Mouse (Mus musculus): ENCODE measurements around the gene Robo4.

DNA sequence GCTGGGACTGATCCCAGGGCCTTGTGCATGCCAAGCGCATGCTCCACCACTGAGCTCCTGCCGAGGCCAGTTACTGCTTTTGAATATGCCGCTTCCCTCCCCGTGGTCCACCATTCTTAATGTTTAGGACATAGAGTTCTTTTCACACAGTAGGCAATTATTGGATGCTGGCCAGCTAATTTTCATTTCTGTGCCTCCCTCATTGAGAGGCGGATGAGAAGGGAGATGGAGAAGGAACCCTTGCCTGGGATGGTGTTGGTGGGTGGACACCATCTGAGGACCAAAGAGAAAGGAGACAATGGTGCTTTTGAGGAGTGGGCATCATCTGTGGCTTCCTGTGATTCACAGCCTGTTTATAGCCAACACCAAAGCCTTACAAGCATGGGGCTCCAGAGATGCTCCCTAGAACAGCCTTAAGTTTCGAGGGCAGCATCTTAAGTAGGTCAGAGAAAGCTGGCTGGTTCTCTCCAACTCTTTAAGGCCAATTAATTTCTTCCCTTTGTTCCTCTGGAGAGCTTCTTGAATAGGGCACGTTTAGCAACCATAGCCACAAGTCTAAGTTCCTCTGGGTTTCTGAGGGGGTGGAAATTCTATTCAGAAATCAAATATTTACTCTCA is 42.9 kb upstream of the Robo4 start:
- TF ChIP-seq CTCF (IDR thresholded peaks at IDR 0.05; ENCODE audit: low read depth) (no peak), EP300 (IDR thresholded peaks at IDR 0.05; ENCODE audit: low read depth) (no peak)
